Mouse (Mus musculus) ZHBTc4 (cell line): ENCODE data around the gene Rack1.
A peak's percentile ranks its signal among the peaks of the same experiment; 100 is the strongest.
"Not testable (repeated sequence)": the region's sequence is repeated elsewhere in the genome, so short reads cannot be mapped to it uniquely, and the experiment has no call there.

ENCODE experiments used
- DNase-seq: peaks from one replicate; pipeline ENCODE4 v3.0.0-alpha.2; 2011; ENCODE audit warnings: low read depth, low spot score

Gene Rack1

GRCm38 (mm10) chr11:48818346-48818745 is 18.2 kb downstream of the Rack1 start:
- DNase-seq = peak; percentile 92

- no peak for DNase-seq
Measured at GRCm38 (mm10) chr11:48819614-48820307, 19.6 kb downstream of the Rack1 start.

- no peak for DNase-seq
Measured at GRCm38 (mm10) chr11:48820308-48820674, 20.2 kb downstream of the Rack1 start.

- DNase-seq = peak; percentile 58
Measured at GRCm38 (mm10) chr11:48821299-48821698, 21.2 kb downstream of the Rack1 start.

- no peak for DNase-seq
Measured at GRCm38 (mm10) chr11:48822768-48823512, 22.8 kb downstream of the Rack1 start.

- peak; percentile 92 for DNase-seq
Measured at GRCm38 (mm10) chr11:48823536-48823972, 23.4 kb downstream of the Rack1 start.

GRCm38 (mm10) chr11:48824311-48824830 is 24.2 kb downstream of the Rack1 start:
- no peak for DNase-seq

GRCm38 (mm10) chr11:48825979-48826751 is 26.0 kb downstream of the Rack1 start, which contains the start of the genes Trim7 and Gm12184:
TSS of gene Trim7 (plus strand) at chr11:48826140.
TSS of gene Gm12184 (minus strand) at chr11:48826655.
- DNase-seq = not testable (repeated sequence)

GRCm38 (mm10) chr11:48826752-48827096 is 26.6 kb downstream of the Rack1 start:
- peak; percentile 85 for DNase-seq

GRCm38 (mm10) chr11:48827926-48828325 is 27.8 kb downstream of the Rack1 start:
- peak; percentile 69 for DNase-seq

GRCm38 (mm10) chr11:48830279-48830678 is 30.1 kb downstream of the Rack1 start:
- DNase-seq = no peak

- no peak for DNase-seq
Measured at GRCm38 (mm10) chr11:48831273-48831672, 31.1 kb downstream of the Rack1 start.

- DNase-seq = no peak
Measured at GRCm38 (mm10) chr11:48833078-48833730, 33.1 kb downstream of the Rack1 start.

GRCm38 (mm10) chr11:48833731-48834639 is 33.9 kb downstream of the Rack1 start:
- DNase-seq = peak; percentile 91

GRCm38 (mm10) chr11:48835923-48836322 is 35.8 kb downstream of the Rack1 start:
- peak; percentile 34 for DNase-seq

- no peak for DNase-seq
Measured at GRCm38 (mm10) chr11:48836990-48837309, 36.8 kb downstream of the Rack1 start.

GRCm38 (mm10) chr11:48837310-48838180 is 37.4 kb downstream of the Rack1 start:
- peak; percentile 81 for DNase-seq

- peak; percentile 89 for DNase-seq
Measured at GRCm38 (mm10) chr11:48838181-48838797, 38.2 kb downstream of the Rack1 start.
